Mouse (Mus musculus): Measurements from ENCODE around the gene Scamp2. TPM values are rescaled to one million over a fixed set of nuclear protein-coding genes. Genes with fewer than 3 reads are reported as not detected.
A peak's percentile ranks its signal among the peaks of the same experiment; 100 is the strongest.

Gene Scamp2
- polyA plus RNA-seq, 1 experiment from 2014 or later, result 41.9 TPM

DNA sequence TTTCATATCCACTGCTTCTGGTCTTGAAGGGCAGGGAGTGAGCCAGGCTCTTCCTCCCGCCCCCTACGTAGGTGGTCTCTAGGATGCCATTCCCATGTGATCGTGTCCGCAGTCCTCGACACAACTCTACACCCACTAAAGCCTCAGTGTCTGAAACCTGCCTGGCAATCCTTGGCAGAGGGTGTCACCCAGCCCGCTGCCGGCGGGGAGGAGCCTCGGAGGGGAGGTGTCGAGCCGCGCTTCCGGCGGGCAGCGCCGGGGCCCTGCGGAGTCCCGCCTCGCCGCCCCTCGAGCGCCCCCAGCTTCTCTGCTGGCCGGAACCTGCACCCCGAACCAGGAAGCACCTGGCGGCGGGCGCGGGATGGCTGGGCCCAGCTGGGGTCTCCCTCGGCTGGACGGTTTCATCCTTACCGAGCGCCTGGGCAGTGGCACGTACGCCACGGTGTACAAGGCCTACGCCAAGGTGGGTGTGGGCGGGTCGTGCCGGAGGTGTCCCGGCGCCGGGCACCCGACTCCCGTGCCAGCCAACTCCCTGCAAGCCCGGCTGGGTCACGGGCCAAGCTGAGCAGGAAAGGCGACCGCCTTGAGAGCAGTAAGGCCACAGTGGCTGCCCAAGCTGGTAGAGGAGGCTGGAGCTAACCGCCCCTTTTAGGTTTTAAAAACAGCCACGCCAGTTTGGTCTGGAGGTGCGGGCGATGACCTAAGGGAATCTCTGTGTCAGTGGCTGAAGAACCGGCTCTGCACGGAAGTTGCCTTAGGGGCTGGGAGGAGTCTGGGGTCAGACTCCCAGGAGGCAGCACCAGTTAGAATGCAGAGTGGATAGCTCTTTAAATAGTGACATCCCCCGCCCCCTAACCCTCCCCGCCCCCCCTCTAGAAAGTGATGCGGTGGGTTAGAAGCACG is 28.7 kb downstream of the Scamp2 start, which contains the start of gene Ulk3:
Gene Ulk3, plus strand, starts transcription at position 229 of the 903 bp plus-strand sequence.
- Histone ChIP-seq H3K4me3 (peak within 1 kb of the TSS; percentile 82), H3K27ac (peak within 1 kb of the TSS; percentile 87), H3K27me3 (ENCODE audit: low read depth, poor library complexity, severe bottlenecking) (no peaks in the 10 kb centered on the region), H3K36me3 (peaks cover 41% of the 10 kb centered on the region), H3K4me1 (peaks cover 22% of the 10 kb centered on the region), H3K9me3 (replicated peaks) (no peaks in the 10 kb centered on the region)
- WGBS, result under 1% methylated on average over 58 of the region's 58 CpGs
- peak; percentile 80 for DNase-seq (ENCODE audit: low spot score)

DNA sequence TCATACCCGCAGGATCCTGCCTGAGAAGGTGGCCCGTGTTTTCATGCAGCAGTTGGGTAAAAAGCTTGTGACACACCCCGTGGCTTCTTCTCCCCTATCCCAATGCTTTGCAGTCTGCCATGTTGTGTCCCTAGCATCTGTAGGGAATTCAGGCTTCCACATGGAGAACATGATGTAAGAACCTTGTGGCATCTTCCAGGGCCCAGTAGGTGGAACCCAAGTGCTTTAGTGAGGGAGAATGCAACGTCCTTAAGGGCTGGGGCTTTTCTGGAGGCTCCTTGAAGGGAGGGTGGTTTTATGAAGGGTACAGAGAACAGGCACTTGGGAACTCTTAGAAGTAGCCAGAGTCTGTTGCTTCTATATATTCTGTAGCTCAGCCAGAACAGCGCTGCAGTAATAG is 30.0 kb downstream of the Scamp2 start:
- no peak overlapping the region for H3K27ac ChIP-seq

DNA sequence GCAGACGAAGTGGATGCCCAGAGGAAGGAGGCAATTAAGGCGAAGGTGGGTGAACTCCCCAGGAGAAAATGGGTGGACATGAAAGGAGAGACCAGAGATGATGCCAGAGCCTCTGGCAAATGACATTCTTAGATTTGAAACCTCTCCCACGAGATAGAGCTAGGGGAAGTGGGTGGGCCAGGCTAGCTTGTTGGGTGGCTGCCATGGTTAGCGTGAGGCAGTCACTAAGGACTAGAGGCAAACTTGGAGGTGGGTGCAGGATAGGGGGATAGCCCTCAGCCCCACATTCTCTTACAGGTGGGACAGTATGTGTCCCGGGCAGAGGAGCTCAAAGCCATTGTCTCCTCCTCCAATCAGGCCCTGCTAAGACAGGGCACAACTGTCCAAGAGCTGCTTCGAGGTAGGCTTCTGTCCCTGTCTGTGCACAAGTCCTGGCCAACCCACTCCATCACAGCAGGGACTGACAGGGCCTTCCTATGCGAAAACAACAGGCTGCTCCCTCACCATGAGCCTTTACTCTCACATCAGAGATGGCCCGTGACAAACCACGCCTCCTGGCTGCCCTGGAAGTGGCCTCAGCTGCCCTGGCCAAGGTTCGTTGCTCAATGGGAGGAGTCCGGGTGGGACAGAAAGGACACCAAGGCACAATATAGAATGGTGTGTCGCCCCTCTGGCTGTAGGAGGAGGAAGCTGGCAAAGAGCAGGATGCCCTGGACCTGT is 32.9 kb downstream of the Scamp2 start:
- Histone ChIP-seq H3K4me1 (peaks cover 26% of the 10 kb centered on the region), H3K9me3 (replicated peaks) (no peaks in the 10 kb centered on the region), H3K27ac (peak overlapping the region; percentile 0; the same call in 1 of the 2 replicates), H3K4me3 (no peak overlapping the region), H3K27me3 (ENCODE audit: low read depth, poor library complexity, severe bottlenecking) (no peaks in the 10 kb centered on the region), H3K36me3 (peaks cover 22% of the 10 kb centered on the region)
- WGBS, result 56% methylated on average over 12 of the region's 12 CpGs
- DNase-seq (ENCODE audit: low spot score), result no peak

More for the DNA sequence above, 30.0 kb downstream of the Scamp2 start:
- peaks cover 22% of the 10 kb centered on the region for H3K4me1 ChIP-seq
- DNase-seq (ENCODE audit: low spot score), result no peak
- H3K4me3 ChIP-seq, result 0 out of 2 replicates have a peak overlapping the region, but pooled peaks have one; percentile 82
- H3K27me3 ChIP-seq (ENCODE audit: low read depth, poor library complexity, severe bottlenecking), result no peaks in the 10 kb centered on the region
- no peaks in the 10 kb centered on the region for H3K9me3 ChIP-seq (replicated peaks)
- 36% methylated on average over 5 of the region's 5 CpGs for WGBS
- peaks cover 40% of the 10 kb centered on the region for H3K36me3 ChIP-seq

DNA sequence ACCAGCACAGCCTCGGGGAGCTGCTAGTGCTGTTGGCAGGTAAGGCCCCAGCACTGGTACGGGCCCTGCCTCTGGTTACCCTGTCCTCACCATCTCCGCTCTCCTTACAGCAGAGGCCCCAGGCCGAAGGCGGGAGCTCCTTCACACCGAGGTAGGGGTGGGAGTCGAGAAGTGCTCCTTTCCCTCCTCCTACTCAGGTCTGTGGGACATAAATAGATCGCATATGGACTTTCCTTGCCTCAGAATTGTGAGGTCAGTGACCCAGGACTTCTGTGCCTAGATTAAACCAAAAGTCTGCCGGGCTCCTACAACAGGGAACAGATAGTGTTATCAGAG is 33.4 kb downstream of the Scamp2 start:
- no peak for DNase-seq (ENCODE audit: low spot score)
- Histone ChIP-seq H3K27me3 (ENCODE audit: low read depth, poor library complexity, severe bottlenecking) (no peaks in the 10 kb centered on the region), H3K4me1 (peaks cover 27% of the 10 kb centered on the region), H3K27ac (peak overlapping the region; percentile 0; the same call in 1 of the 2 replicates), H3K4me3 (no peak overlapping the region), H3K36me3 (peaks cover 22% of the 10 kb centered on the region), H3K9me3 (replicated peaks) (no peaks in the 10 kb centered on the region)
- 77% methylated on average over 9 of the region's 9 CpGs for WGBS

DNA sequence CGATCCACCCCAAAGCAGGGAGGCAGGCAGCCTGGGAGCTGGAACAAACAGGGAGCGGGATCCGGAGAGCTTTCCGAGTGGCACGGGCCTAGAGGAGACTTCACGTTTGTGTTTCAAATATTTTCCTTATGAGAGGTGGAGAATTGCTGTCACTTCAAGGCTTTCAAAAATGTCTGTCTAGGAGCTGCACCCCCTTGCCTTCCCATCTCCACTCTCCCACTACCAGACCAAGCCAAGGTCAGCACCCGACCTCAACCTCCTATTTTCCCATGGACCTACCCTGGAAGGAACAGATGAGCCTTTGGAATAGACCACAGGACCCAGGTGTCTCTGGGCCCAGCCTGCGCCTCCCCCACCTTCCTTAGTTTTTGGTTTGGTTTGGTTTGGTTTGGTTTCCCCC is 36.5 kb downstream of the Scamp2 start:
- Histone ChIP-seq H3K36me3 (peaks cover 22% of the 10 kb centered on the region), H3K27me3 (ENCODE audit: low read depth, poor library complexity, severe bottlenecking) (no peaks in the 10 kb centered on the region), H3K27ac (no peak overlapping the region), H3K9me3 (replicated peaks) (no peaks in the 10 kb centered on the region), H3K4me3 (no peak overlapping the region), H3K4me1 (peaks cover 24% of the 10 kb centered on the region)
- WGBS, result 90% methylated on average over 8 of the region's 8 CpGs
- no peak for DNase-seq (ENCODE audit: low spot score)

DNA sequence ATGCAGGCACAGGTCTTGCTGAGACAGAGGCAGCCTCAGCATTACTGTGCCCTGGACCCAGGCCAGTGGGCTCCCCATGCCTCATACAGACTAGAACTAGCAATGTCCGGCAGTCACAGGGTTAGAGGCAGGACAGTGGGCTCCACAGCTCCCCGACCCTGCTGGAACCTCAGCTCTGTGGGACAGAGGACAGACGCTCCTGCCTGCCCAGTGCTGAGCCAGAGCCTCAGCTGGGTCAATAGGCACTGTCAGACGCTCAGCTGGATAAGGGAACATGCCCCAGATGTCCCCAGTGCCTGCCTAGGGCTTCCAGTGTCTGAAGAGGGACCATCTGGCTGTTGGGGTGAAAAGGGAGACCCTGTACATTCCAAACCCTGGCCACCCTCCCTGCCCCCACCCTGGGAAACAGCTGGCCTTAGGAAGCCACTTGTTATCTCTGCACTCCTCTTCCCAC is 37.2 kb downstream of the Scamp2 start:
- no peak for DNase-seq (ENCODE audit: low spot score)
- Histone ChIP-seq H3K36me3 (peaks cover 21% of the 10 kb centered on the region), H3K4me3 (no peak overlapping the region), H3K27me3 (ENCODE audit: low read depth, poor library complexity, severe bottlenecking) (no peaks in the 10 kb centered on the region), H3K27ac (no peak overlapping the region), H3K9me3 (replicated peaks) (no peaks in the 10 kb centered on the region), H3K4me1 (peaks cover 24% of the 10 kb centered on the region)
- 26% methylated on average over 4 of the region's 4 CpGs for WGBS

DNA sequence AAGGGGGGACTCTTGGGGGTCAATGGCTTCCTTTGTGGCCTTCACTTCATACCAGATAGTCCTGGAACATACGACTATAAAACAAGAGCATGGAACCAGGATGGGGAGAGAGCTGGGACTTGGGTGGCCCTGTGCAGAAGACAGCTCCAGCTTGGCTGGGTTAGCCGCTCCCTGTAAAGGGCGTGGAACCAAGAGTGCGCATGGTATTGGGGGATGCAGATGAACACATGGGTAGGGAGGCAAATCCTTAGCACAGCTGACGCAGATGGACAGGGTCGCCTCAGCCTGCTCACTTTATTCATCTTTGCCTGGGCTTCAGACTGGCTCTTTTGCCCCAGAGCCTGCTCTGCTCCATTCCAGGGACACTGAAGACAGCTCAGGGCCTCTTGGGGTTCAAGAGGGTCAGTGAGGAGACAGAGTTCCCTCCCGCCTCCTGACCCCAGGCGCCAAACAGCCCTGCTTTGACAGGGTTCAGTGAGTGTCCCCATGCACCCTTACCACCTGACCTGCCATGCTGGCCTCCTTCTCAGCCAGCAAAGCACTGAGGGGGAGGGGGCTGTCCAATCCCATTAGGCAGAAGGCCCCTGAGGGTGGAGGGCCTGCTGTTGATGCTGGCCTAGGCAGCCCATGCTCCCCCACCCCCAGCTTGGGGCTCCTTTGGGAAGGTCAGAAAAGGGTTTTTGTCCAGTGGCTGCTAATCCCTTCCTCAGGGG is 38.3 kb downstream of the Scamp2 start:
- Histone ChIP-seq H3K27ac (no peak overlapping the region), H3K4me3 (no peak overlapping the region), H3K4me1 (peaks cover 24% of the 10 kb centered on the region), H3K27me3 (ENCODE audit: low read depth, poor library complexity, severe bottlenecking) (no peaks in the 10 kb centered on the region), H3K36me3 (peaks cover 12% of the 10 kb centered on the region), H3K9me3 (replicated peaks) (no peaks in the 10 kb centered on the region)
- 56% methylated on average over 8 of the region's 8 CpGs for WGBS
- DNase-seq (ENCODE audit: low spot score), result no peak

DNA sequence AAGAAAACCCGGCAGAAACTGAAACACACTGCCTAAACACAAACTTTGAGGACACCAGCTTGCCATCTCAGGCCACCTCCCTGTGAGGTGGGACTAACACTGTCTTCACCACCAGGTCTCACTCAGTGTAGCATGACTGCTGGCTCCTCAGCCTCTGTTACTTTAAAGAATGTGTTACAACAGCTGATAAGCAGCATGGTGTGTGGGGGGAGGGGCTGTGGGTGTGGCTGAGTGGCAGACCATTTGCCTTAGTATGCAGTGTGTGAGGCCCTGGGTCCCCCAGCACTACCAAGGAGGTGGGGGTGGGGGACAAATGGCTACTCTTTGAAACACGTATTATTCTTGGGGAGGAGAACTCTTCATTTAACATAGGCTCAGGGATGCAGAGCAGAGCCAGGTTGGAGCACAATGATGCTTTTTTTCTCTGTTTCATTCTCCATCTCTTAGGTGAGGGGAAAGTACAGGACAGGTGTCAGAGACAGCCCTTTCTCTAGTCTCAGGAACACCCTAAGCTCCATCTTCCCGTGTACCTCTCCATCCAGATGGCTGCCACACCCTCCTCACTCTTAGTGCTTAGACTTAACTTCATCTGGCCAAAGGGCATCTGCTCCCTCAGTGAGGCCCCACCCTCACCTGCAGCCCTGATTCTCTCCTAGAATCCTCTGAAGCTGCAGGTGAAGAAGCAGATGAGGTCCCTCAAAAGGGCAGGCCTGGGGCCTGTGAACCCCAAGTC is 40.0 kb downstream of the Scamp2 start:
- 11% methylated on average over 3 of the region's 3 CpGs for WGBS
- H3K4me1 ChIP-seq, result peaks cover 24% of the 10 kb centered on the region
- no peak overlapping the region for H3K27ac ChIP-seq
- no peak for DNase-seq (ENCODE audit: low spot score)
- no peaks in the 10 kb centered on the region for H3K9me3 ChIP-seq (replicated peaks)
- no peak overlapping the region for H3K4me3 ChIP-seq
- peaks cover 11% of the 10 kb centered on the region for H3K27me3 ChIP-seq (ENCODE audit: low read depth, poor library complexity, severe bottlenecking)
- no peaks in the 10 kb centered on the region for H3K36me3 ChIP-seq

DNA sequence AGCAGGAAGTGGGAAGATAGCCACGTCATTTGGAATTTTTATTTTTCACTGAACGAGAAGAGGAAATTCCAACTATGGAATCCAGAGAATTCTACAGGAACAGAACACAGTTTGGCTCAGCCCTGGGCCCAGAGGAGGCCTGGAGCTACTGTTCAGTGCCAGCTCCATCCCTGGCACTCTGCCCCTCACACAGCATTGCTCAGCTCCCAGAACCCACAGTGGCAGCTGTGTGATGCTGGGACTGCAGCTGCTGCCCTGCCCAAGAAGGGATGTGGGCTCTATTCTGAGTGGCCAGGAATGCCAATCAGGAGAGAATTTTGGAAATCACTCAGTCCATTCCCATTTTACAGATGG is 40.6 kb downstream of the Scamp2 start:
- Histone ChIP-seq H3K4me3 (no peak overlapping the region), H3K9me3 (replicated peaks) (no peaks in the 10 kb centered on the region), H3K36me3 (no peaks in the 10 kb centered on the region), H3K4me1 (peaks cover 29% of the 10 kb centered on the region), H3K27ac (no peak overlapping the region), H3K27me3 (ENCODE audit: low read depth, poor library complexity, severe bottlenecking) (peaks cover 16% of the 10 kb centered on the region)
- no peak for DNase-seq (ENCODE audit: low spot score)
- WGBS, result 62% methylated on average over 2 of the region's 2 CpGs

DNA sequence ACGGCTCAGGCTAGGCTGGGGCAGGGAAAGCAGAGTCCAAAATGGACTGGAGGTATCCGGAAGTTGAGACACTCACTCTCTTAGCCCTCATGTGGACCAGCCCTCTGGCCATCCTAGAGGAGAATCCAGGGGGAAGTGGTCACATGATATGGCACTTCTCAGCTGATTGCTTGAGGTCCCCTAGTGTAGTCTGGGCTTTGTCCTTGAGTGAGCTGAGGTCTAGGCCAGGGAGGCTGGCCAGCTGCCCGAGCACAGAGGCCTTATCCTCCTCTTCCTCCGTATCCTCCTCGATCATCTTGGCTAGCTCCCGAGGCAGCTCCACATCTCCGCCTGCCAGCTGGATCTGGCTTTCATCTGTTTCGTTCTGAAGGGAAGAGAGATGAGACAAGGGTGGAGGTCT is 41.4 kb downstream of the Scamp2 start:
- H3K9me3 ChIP-seq (replicated peaks), result no peaks in the 10 kb centered on the region
- H3K27me3 ChIP-seq (ENCODE audit: low read depth, poor library complexity, severe bottlenecking), result peaks cover 24% of the 10 kb centered on the region
- DNase-seq (ENCODE audit: low spot score), result no peak
- 55% methylated on average over 8 of the region's 8 CpGs for WGBS
- H3K36me3 ChIP-seq, result no peaks in the 10 kb centered on the region
- H3K4me1 ChIP-seq, result peaks cover 30% of the 10 kb centered on the region
- no peak overlapping the region for H3K4me3 ChIP-seq
- H3K27ac ChIP-seq, result no peak overlapping the region

DNA sequence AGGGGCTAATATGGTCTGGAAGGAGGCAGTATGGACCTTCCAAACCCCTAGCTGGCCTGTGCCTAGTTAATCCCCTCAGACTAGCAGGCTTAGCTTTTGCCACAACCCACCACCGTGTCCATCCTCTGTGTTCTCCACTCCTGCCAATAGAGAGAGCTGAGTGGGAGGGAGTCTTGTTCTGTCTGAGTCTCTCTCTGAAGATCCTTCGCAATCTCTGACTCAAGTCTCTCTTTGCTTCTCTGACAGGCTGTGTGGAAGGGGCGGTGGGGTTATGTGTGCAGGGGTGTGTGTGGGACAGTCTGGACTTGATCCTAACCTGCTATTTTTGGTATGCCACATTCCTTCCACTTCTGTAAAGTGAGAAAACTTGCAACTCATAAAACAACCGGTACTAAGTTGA is 44.1 kb downstream of the Scamp2 start:
- DNase-seq (ENCODE audit: low spot score), result no peak
- no peak overlapping the region for H3K27ac ChIP-seq
- peaks cover 25% of the 10 kb centered on the region for H3K27me3 ChIP-seq (ENCODE audit: low read depth, poor library complexity, severe bottlenecking)
- WGBS, result 85% methylated on average over 4 of the region's 4 CpGs
- H3K9me3 ChIP-seq (replicated peaks), result no peaks in the 10 kb centered on the region
- H3K4me1 ChIP-seq, result peaks cover 17% of the 10 kb centered on the region
- H3K4me3 ChIP-seq, result no peak overlapping the region
- H3K36me3 ChIP-seq, result no peaks in the 10 kb centered on the region

DNA sequence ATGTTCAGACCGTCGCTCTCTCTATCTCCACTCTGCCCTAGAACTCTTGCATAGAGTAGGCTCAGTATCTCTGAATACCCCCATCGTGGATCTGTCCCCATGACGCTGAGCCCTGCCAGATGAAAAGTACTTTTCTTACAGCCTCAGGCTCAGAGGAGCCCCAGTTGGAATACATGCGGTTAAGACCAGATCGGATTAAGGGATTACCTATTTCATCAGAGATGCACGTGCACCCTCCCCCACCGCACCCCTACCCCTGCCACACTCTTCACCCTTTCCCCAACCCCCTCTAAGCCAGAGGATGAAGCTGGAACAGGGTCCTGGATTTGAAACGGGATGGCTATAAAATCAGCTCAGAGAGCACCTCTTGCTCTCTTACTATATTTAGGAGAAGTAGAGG is 44.8 kb downstream of the Scamp2 start:
- H3K36me3 ChIP-seq, result no peaks in the 10 kb centered on the region
- no peak overlapping the region for H3K4me3 ChIP-seq
- peaks cover 13% of the 10 kb centered on the region for H3K4me1 ChIP-seq
- 24% methylated on average over 9 of the region's 9 CpGs for WGBS
- H3K9me3 ChIP-seq (replicated peaks), result no peaks in the 10 kb centered on the region
- H3K27ac ChIP-seq, result no peak overlapping the region
- DNase-seq (ENCODE audit: low spot score), result no peak
- H3K27me3 ChIP-seq (ENCODE audit: low read depth, poor library complexity, severe bottlenecking), result peaks cover 25% of the 10 kb centered on the region

All from limb, embryonic 10.5 days (tissue).